Mouse (Mus musculus) left cerebral cortex, postnatal 25 days (tissue): Measurements from ENCODE around the gene Med7. TPM values are rescaled to one million over a fixed set of nuclear protein-coding genes. Genes with fewer than 3 reads are reported as not detected.

ENCODE experiments used
- DNase-seq, 2 experiments: peaks; one replicate each; pipeline ENCODE4 v3.0.0; 2022; ENCODE audit warnings: low spot score in 2 of 2, mixed read lengths in 1 of 2
- intact Hi-C: fragments of 180-260 bp; cut with DNase I; formaldehyde crosslinking; loops from one replicate; pipeline ENCODE4 v1.15.1; 2025
- total RNA-seq, 2 experiments: library from RNA; stranded (reverse); gene quantifications; 2 replicates each; pipeline ENCODE4 v1.2.3; 2021

The Med7 gene
- total RNA-seq, 2 experiments from 2014 or later, result 30.9 to 32.5 TPM

DNA sequence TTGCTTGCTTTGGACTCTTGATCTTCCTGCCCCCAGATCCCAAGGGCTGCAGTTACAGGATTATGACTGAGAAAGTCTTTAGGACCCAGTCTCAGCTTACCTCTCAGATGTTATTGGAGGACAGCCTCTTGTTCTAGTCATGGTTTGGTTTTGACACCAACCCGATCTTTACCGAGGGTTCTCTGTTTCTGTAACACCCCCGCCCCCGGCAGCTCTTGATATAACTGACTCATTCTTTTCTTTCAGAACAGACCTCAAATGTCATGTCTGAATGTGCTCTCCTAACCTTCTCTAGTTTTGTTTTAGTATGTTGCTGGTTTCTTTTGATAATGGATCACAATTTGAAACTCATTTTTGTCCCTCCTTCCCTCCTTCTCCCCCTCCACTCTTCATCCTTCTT is 37.5 kb downstream of the Med7 start:
- no peak for DNase-seq
- intact Hi-C loops, result no loop called here

DNA sequence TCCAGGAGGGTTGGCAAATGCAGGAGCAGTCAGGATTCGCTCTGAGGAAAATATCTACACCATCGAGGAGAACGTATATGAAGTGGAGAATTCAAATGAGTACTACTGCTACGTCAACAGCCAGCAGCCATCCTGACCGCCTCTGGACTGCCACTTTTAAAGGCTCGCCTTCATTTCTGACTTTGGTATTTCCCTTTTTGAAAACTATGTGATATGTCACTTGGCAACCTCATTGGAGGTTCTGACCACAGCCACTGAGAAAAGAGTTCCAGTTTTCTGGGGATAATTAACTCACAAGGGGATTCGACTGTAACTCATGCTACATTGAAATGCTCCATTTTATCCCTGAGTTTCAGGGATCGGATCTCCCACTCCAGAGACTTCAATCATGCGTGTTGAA is 42.6 kb downstream of the Med7 start:
- no peak for DNase-seq

DNA sequence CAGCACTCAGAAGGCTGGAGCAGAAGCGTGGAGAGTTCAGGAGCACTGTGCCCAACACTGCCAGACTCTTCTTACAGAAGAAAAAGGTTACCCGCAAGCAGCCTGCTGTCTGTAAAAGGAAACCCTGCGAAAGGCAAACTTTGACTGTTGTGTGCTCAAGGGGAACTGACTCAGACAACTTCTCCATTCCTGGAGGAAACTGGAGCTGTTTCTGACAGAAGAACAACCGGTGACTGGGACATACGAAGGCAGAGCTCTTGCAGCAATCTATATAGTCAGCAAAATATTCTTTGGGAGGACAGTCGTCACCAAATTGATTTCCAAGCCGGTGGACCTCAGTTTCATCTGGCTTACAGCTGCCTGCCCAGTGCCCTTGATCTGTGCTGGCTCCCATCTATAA is 43.8 kb downstream of the Med7 start:
- intact Hi-C loops, result no loop called here
- peak in 1 of 2 experiments; percentile 38 for DNase-seq

More for the DNA sequence above, 42.6 kb downstream of the Med7 start:
- intact Hi-C loops, result no loop called here

DNA sequence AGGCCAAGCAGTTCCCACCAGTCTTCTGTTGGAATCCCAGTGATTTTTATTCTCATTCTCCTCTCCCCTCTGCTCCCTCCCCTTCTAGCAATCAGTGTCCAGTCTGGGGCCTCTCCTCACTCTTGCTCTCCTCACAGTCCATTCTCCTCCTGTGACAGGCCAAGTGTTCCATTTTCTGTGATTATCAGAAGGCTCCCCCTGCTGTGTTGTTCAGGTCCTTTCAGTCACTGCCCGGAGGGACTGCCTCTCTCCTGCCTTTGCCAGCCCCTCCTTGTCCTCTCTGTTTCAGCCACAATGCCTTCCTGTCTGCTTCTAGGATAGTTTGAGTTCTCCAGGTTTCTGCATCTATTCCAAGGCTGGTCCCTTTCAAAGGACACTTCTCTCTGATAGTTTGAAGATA is 51.5 kb downstream of the Med7 start:
- no peak for DNase-seq
- intact Hi-C loops, result loop anchor here (5.0 kb wide), 1 partner anchor 34 kb away; the partner anchor contains the start of gene Gm12169

DNA sequence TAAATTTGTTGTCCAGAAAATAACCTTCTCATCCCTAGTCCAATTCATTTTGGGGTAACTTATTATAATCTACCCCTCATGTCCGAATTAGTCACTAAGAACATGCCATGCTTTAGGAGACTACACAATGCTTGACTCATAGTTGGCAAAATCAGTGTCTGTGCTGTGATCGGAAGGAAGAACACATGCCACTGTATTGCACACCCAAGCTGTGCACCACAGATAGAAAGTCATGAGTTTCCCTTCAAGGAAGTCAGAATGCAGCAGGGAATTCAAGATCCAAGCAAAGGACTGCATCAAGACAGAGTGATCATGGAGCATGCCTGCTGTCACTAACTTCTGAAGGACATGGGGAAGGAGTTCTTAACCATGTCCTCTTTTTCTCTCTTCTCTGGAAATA is 51.9 kb downstream of the Med7 start:
- DNase-seq, result peak in 1 of 2 experiments; percentile 39
- intact Hi-C loops, result loop anchor here (5.0 kb wide), 1 partner anchor 34 kb away; the partner anchor contains the start of gene Gm12169

Other genes with a start within 250 kb of the Med7 start
- 1 to 10 TPM; 5.6 to 6.1 TPM for gene Fndc9, start 201.4 kb upstream of the Med7 start, total RNA-seq
- gene Cyfip2, start 124.1 kb upstream of the Med7 start, total RNA-seq, result 100 to 1,000 TPM; 510 to 532 TPM
- gene Itk, start 47.4 kb upstream of the Med7 start, total RNA-seq, result under 1 TPM; 0.28 to 0.32 TPM
- gene Fam71b, start 40.4 kb upstream of the Med7 start, total RNA-seq, result not detected
- 1 to 10 TPM; 2.0 to 2.2 TPM for gene Havcr2, start 18.0 kb downstream of the Med7 start, total RNA-seq
- gene Gm12169, start 87.3 kb downstream of the Med7 start, total RNA-seq, result not detected
- not detected for gene BC053393, start 134.6 kb downstream of the Med7 start, total RNA-seq
- gene Dppa1, start 192.3 kb downstream of the Med7 start, total RNA-seq, result not detected